Mouse (Mus musculus) gastrocnemius, postnatal 25 days (tissue): ENCODE results near the gene Aars2. TPM values are rescaled to one million over a fixed set of nuclear protein-coding genes. Genes with fewer than 3 reads are reported as not detected.

Experiments used
- DNase-seq: peaks from one replicate; pipeline ENCODE4 v3.0.0; 2022
- total RNA-seq, 2 experiments: library from RNA; stranded (reverse); gene quantifications; 1 replicate in 1 of 2; 2 replicates in 1 of 2; pipeline ENCODE4 v1.2.3; 2021

Aars2 gene
- total RNA-seq, 2 experiments from 2014 or later: 13.5 to 13.8 TPM

GRCm38 (mm10) chr17:45542705-45543104, 36.1 kb downstream of the Aars2 start:
- DNase-seq: no peak

- DNase-seq: no peak
These were observed 36.5 kb downstream of the Aars2 start for GRCm38 (mm10) chr17:45543115-45543514.

GRCm38 (mm10) chr17:45544001-45544872, 37.6 kb downstream of the Aars2 start:
- DNase-seq: no peak

GRCm38 (mm10) chr17:45544873-45545277, 38.2 kb downstream of the Aars2 start:
- DNase-seq: no peak

- DNase-seq: no peak
These were observed 38.8 kb downstream of the Aars2 start for GRCm38 (mm10) chr17:45545278-45545961.

GRCm38 (mm10) chr17:45546941-45547340, 40.3 kb downstream of the Aars2 start:
- no peak for DNase-seq

GRCm38 (mm10) chr17:45547461-45548190, 41.0 kb downstream of the Aars2 start:
- no peak for DNase-seq

GRCm38 (mm10) chr17:45548541-45549512, 42.2 kb downstream of the Aars2 start:
- peak; percentile 9 for DNase-seq

- no peak for DNase-seq
These were observed 43.1 kb downstream of the Aars2 start, which contains the start of gene Tmem151b for GRCm38 (mm10) chr17:45549617-45550181. Gene Tmem151b (minus strand): TSS chr17:45549677.

GRCm38 (mm10) chr17:45550253-45550652, 43.6 kb downstream of the Aars2 start:
- no peak for DNase-seq

- no peak for DNase-seq
These were observed 44.7 kb downstream of the Aars2 start for GRCm38 (mm10) chr17:45551249-45551796.

- peak; percentile 51 for DNase-seq
These were observed 45.3 kb downstream of the Aars2 start for GRCm38 (mm10) chr17:45551816-45552451.

GRCm38 (mm10) chr17:45553065-45553464, 46.4 kb downstream of the Aars2 start:
- no peak for DNase-seq

- DNase-seq: no peak
These were observed 47.8 kb downstream of the Aars2 start for GRCm38 (mm10) chr17:45554420-45554819.

- DNase-seq: peak; percentile 91
These were observed 48.9 kb downstream of the Aars2 start, which contains the start of gene Nfkbie for GRCm38 (mm10) chr17:45555452-45556106. Gene Nfkbie (plus strand): TSS chr17:45555703.

- no peak for DNase-seq
These were observed 49.5 kb downstream of the Aars2 start for GRCm38 (mm10) chr17:45556107-45556489.

- no peak for DNase-seq
These were observed 50.0 kb downstream of the Aars2 start for GRCm38 (mm10) chr17:45556514-45557245.

GRCm38 (mm10) chr17:45557246-45557824, 50.7 kb downstream of the Aars2 start:
- DNase-seq: no peak
